Mouse (Mus musculus) heart, embryonic 11.5 days (tissue): ENCODE measurements around the gene Trmt112. TPM values are rescaled to one million over a fixed set of nuclear protein-coding genes. Genes with fewer than 3 reads are reported as not detected.
"Not testable (repeated sequence)": the region's sequence is repeated elsewhere in the genome, so short reads cannot be mapped to it uniquely, and the experiment has no call there.

Source experiments
- ATAC-seq: fragments of 200-750 bp; cut with Nextera tagmentation; replicated peaks from 2 replicates; pipeline ENCODE4 v1.8.0; 2017; ENCODE audit warnings: moderate library complexity; ENCODE audit not compliant: insufficient number of reproducible peaks, low FRiP score, low TSS enrichment
- H3K27ac ChIP-seq: fragments of 300-500 bp; sonication (generic); 2 replicates; pipeline ENCODE4 v1.5.1; 2014; ENCODE audit warnings: mild to moderate bottlenecking, low read depth, low read length
- H3K27me3 ChIP-seq: fragments of 300-500 bp; sonication (generic); 2 replicates; pipeline ENCODE4 v1.6.1; 2014; ENCODE audit warnings: mild to moderate bottlenecking, low read length, mixed read lengths; ENCODE audit not compliant: control insufficient read depth, insufficient read depth
- H3K36me3 ChIP-seq: fragments of 300-500 bp; sonication (generic); 2 replicates; pipeline ENCODE4 v1.6.1; 2014; ENCODE audit warnings: mild to moderate bottlenecking, low read length, moderate library complexity, mixed read lengths; ENCODE audit not compliant: control insufficient read depth, insufficient read depth
- H3K4me1 ChIP-seq: fragments of 300-500 bp; sonication (generic); 2 replicates; pipeline ENCODE4 v1.6.1; 2014; ENCODE audit warnings: low read length; ENCODE audit not compliant: control insufficient read depth, insufficient read depth
- H3K4me2 ChIP-seq: fragments of 300-500 bp; sonication (generic); 2 replicates; pipeline ENCODE4 v1.6.1; 2014; ENCODE audit warnings: mild to moderate bottlenecking, moderate library complexity
- H3K4me3 ChIP-seq: fragments of 300-500 bp; sonication (generic); 2 replicates; pipeline ENCODE4 v1.5.1; 2014; ENCODE audit warnings: low read depth, low read length
- H3K9ac ChIP-seq: fragments of 300-500 bp; sonication (generic); 2 replicates; pipeline ENCODE4 v1.6.1; 2014; ENCODE audit warnings: mild to moderate bottlenecking, low read depth, low read length, moderate library complexity
- H3K9me3 ChIP-seq: fragments of 300-500 bp; sonication (generic); replicated peaks from 2 replicates; pipeline ENCODE4 v1.6.1; 2016; ENCODE audit warnings: low read length; ENCODE audit not compliant: control insufficient read depth
- WGBS: fragments of 180-500 bp; shearing (Covaris S2); extraction: QIAGEN DNeasy Blood & Tissue Kit; methylation state at CpG from one replicate; pipeline ENCODE4 v1.1.7; 2014; ENCODE audit not compliant: insufficient replicate concordance; 5-methylcytosine and 5-hydroxymethylcytosine counted together
- polyA plus RNA-seq: library from polyadenylated mRNA; unstranded; fragments of >200 nt; fragmentation: Nextera tagmentation; extraction: Ambion mirVana; gene quantifications from 2 replicates; pipeline ENCODE4 v1.2.1, GENCODE M21; 2014

Gene Trmt112
- polyA plus RNA-seq, 1 experiment from 2014 or later = 97.8 TPM

GRCm38 (mm10) chr19:6875834-6876233, 33.7 kb upstream of the Trmt112 start:
- no peaks in the 10 kb centered on the region for H3K36me3 ChIP-seq
- WGBS = 75% methylated on average over 6 of the region's 6 CpGs

DNA sequence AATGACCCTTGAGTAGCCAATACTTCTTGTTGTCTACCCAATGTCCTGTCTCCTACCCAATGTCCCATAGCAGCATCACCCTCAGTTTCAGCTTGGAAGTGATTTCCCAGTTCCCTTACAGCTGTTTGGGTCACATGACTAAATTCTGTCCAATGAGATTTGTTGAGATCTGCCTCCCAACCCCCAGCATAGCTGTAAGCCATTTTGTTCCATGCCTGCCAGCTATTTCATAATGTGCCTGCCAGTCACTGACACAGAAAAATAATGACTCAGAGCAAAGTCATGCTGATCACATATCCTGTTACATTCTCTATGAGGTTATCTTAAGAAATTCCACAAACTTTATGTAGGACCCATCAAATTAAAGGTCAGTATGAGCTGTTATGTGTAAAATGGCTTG, 32.7 kb upstream of the Trmt112 start:
- no peaks in the 10 kb centered on the region for H3K4me1 ChIP-seq
- H3K9ac ChIP-seq = no peak overlapping the region
- H3K4me3 ChIP-seq = no peak overlapping the region
- H3K27me3 ChIP-seq = no peaks in the 10 kb centered on the region
- H3K36me3 ChIP-seq = no peaks in the 10 kb centered on the region
- ATAC-seq = no peak
- no peak overlapping the region for H3K27ac ChIP-seq
- H3K4me2 ChIP-seq = no peak overlapping the region
- no peaks in the 10 kb centered on the region for H3K9me3 ChIP-seq

More at GRCm38 (mm10) chr19:6875834-6876233, 33.7 kb upstream of the Trmt112 start:
- no peak for ATAC-seq
- H3K9ac ChIP-seq = no peak overlapping the region
- no peaks in the 10 kb centered on the region for H3K27me3 ChIP-seq
- no peaks in the 10 kb centered on the region for H3K4me1 ChIP-seq
- H3K4me2 ChIP-seq = no peak overlapping the region
- no peaks in the 10 kb centered on the region for H3K9me3 ChIP-seq
- H3K4me3 ChIP-seq = no peak overlapping the region
- no peak overlapping the region for H3K27ac ChIP-seq

- no peak overlapping the region for H3K4me2 ChIP-seq
- no peak overlapping the region for H3K4me3 ChIP-seq
- no peak overlapping the region for H3K27ac ChIP-seq
- no peaks in the 10 kb centered on the region for H3K4me1 ChIP-seq
- H3K27me3 ChIP-seq = no peaks in the 10 kb centered on the region
- 81% methylated on average over 4 of the region's 4 CpGs for WGBS
- no peaks in the 10 kb centered on the region for H3K9me3 ChIP-seq
- ATAC-seq = no peak
- H3K36me3 ChIP-seq = no peaks in the 10 kb centered on the region
- H3K9ac ChIP-seq = no peak overlapping the region
Measured at GRCm38 (mm10) chr19:6877965-6878364, 31.5 kb upstream of the Trmt112 start.

GRCm38 (mm10) chr19:6892512-6892911, 17.0 kb upstream of the Trmt112 start:
- Histone ChIP-seq H3K9ac (no peak overlapping the region), H3K9me3 (0 out of 2 replicates have a peak, but pooled peaks cover 2% of the 10 kb centered on the region), H3K36me3 (no peaks in the 10 kb centered on the region), H3K4me1 (no peaks in the 10 kb centered on the region), H3K4me2 (no peak overlapping the region), H3K27ac (no peak overlapping the region), H3K4me3 (no peak overlapping the region), H3K27me3 (no peaks in the 10 kb centered on the region)
- 60% methylated on average over 4 of the region's 4 CpGs for WGBS
- ATAC-seq = no peak

GRCm38 (mm10) chr19:6893731-6894451, 15.6 kb upstream of the Trmt112 start:
- no peak overlapping the region for H3K4me2 ChIP-seq
- H3K4me3 ChIP-seq = no peak overlapping the region
- no peak overlapping the region for H3K9ac ChIP-seq
- no peak for ATAC-seq
- 85% methylated on average over 14 of the region's 14 CpGs for WGBS
- 0 out of 2 replicates have a peak, but pooled peaks cover 2% of the 10 kb centered on the region for H3K9me3 ChIP-seq
- no peaks in the 10 kb centered on the region for H3K27me3 ChIP-seq
- no peak overlapping the region for H3K27ac ChIP-seq
- H3K4me1 ChIP-seq = no peaks in the 10 kb centered on the region
- no peaks in the 10 kb centered on the region for H3K36me3 ChIP-seq

GRCm38 (mm10) chr19:6895608-6896305, 13.7 kb upstream of the Trmt112 start:
- not testable (repeated sequence) for H3K4me1 ChIP-seq, H3K9me3 ChIP-seq, ATAC-seq, H3K27ac ChIP-seq, H3K4me2 ChIP-seq, H3K36me3 ChIP-seq, H3K27me3 ChIP-seq, H3K4me3 ChIP-seq, H3K9ac ChIP-seq
- WGBS = 77% methylated on average over 18 of the region's 18 CpGs

GRCm38 (mm10) chr19:6899641-6900040, 9.9 kb upstream of the Trmt112 start:
- H3K27ac ChIP-seq = no peak overlapping the region
- 74% methylated on average over 4 of the region's 4 CpGs for WGBS

GRCm38 (mm10) chr19:6903031-6903430, 6.5 kb upstream of the Trmt112 start:
- Histone ChIP-seq H3K27ac (no peak overlapping the region), H3K4me3 (no peak overlapping the region), H3K9me3 (no peaks in the 10 kb centered on the region; the same call in 1 of the 2 replicates), H3K9ac (no peak overlapping the region), H3K4me2 (no peak overlapping the region), H3K4me1 (peaks cover 2% of the 10 kb centered on the region), H3K27me3 (no peaks in the 10 kb centered on the region), H3K36me3 (peaks cover 10% of the 10 kb centered on the region)
- no peak for ATAC-seq
- 85% methylated on average over 1 of the region's 1 CpGs for WGBS

More at GRCm38 (mm10) chr19:6899641-6900040, 9.9 kb upstream of the Trmt112 start:
- peaks cover 2% of the 10 kb centered on the region; the same call in 1 of the 2 replicates for H3K9me3 ChIP-seq
- H3K4me2 ChIP-seq = no peak overlapping the region
- no peaks in the 10 kb centered on the region for H3K4me1 ChIP-seq
- H3K27me3 ChIP-seq = no peaks in the 10 kb centered on the region
- no peak overlapping the region for H3K9ac ChIP-seq
- no peak overlapping the region for H3K4me3 ChIP-seq
- no peak for ATAC-seq
- no peaks in the 10 kb centered on the region; the same call in 1 of the 2 replicates for H3K36me3 ChIP-seq
